Mouse (Mus musculus): ENCODE results near the gene Hoxd11.

GRCm38 (mm10) chr2:74635412-74635811, 43.9 kb upstream of the Hoxd11 start:
- TF ChIP-seq CTCF (IDR thresholded peaks at IDR 0.05; ENCODE audit: borderline replicate concordance, insufficient read depth, low read length) (no peak), POLR2A (IDR thresholded peaks at IDR 0.05; ENCODE audit: low read depth, low read length) (no peak)
